Mouse (Mus musculus) adrenal gland, adult (tissue): ENCODE measurements at regions not wholly inside any gene's neighbourhood (a gene's known extent, or its start where the extent isn't known, plus 50 kb on each side); places are given as distances from the start of the nearest gene placed in this dataset.

Experiments used
- DNase-seq, 2 experiments: peaks; one replicate each; pipeline ENCODE4 v3.0.0; 2022 to 2023; ENCODE audit warnings: low spot score in 1 of 2; ENCODE audit not compliant: inconsistent age in 2 of 2

DNA sequence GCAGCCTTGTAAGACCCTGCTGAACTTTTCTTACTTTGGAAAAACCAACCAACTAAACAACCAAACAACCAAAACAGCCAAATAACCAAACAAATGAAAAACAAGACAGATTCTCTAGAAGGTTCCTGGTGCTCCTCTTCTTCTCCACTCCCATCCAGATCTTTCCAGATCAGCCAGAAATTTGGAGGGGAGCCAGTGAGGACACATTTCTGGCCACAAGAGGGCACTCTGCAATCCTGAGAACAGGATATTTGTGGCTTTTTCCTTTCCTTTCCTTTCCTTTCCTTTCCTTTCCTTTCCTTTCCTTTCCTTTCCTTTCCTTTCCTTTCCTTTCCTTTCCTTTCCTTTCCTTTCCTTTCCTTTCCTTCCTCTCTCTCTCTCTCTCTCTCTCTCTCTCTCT lies 177.9 kb upstream of the Prok2 start:
- peak; percentile 62 to 93 for DNase-seq

DNA sequence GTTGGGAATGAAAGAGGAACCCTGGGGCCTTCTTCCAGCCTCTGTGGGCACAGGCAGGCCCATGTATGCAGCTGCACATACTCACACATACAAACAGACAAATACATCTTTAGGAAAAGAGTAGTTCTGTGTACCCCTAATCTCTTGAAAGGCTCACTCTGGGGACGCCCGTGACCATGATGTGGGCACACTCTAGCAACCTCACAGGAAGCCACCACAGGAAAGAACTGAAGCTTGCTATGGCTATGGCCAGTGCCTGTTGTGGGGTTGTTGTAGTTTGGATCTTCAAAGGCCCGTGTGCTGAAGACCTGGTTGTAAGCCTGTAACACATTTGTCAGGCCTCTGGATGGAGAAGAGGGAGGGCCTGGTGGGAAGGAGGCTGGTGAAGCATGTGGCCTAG lies 175.4 kb upstream of the Prok2 start:
- DNase-seq, result no peak

DNA sequence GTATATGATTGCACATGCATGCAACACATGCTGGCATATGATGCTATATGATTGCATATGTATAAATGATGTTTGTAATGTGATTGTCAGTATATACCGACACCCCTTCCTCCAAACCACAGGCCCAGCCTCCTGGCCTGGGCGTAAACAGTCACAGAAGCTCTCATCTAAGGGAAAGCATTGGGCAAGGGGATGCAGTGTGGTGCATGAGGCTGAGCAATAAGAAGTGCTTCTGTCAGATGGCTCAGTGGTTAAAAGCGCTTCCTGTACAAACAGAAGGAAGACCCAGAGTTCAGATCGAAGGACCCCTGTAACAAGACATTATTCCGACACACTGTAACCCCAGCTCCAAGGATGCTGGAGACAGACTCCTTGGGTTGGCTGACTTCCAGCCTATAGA lies 175.0 kb upstream of the Prok2 start:
- DNase-seq, result no peak

DNA sequence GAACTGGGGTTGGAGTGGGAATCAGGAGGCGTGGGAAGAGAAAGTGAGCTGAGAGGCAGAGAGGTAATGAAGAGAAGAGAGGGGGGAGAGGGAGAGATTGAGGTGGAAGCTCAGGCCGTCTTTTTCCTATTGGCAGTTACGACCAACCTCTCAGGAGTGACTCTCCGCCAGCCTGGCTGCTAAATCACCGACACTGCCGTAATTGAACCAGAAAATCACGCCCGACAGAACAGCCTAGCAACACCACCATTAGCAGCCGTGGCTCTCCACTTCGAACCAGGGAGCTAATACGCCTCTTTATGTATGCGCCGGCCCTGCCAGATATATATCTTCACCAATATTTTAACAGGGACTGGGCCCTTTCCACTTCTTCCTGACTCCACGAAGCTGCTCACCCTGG lies 173.5 kb upstream of the Prok2 start:
- no peak for DNase-seq

DNA sequence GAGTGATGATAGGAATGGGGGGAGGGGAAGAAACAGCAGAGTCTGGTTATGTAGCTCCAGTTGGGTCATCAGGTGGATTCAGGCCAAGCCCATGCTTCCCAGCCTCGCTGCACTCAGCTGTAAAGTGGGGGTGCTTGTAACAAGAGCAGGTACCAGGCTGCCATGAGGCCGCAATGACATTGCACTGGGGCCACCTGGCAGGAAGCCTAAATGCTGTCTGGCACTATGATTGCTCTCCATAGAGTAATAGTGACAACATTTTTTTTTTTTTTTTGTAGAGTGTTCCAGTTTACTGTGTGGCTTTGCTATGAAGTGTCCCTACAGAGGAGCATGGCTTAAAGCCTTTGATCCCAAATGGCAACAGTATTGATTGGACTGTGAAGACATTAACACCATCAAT lies 171.9 kb upstream of the Prok2 start:
- no peak for DNase-seq

DNA sequence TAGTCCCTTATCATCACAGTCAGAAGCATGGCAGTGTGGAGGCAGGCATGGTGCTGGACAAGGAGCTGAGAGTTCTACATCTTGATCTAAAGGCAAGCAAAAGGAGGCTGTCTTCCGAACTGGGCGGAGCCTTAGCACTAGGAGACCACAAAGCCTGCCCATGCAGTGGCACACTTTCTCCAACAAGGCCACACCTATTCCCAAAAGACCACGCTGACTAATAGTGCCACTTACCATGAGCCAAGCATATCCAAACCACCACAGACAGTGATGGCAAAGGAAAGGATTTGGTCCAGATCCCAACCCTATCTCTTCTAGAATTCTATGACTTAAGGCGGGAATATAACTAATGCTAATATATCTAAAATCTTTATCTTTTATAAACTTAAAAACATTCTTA lies 169.4 kb upstream of the Prok2 start:
- no peak for DNase-seq

DNA sequence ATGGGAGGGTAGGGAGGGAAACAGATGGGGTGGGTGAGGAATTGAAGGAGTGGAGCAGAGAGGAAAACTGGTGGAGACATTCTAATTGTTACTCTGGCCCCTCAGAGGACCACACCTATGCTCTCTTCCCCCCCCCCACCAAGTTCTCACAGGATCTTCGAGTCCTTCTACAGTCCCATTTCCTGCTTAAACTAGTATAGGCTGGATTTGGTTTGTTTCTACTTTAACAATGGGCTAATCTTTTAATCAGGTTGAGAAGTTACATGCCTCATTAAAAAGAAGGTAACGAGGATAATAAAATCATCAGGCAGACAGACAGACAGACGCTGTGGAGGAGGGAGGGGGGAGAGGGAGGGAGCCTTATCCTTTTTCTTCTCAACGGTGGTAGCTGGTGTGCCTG lies 167.7 kb upstream of the Prok2 start:
- no peak for DNase-seq

DNA sequence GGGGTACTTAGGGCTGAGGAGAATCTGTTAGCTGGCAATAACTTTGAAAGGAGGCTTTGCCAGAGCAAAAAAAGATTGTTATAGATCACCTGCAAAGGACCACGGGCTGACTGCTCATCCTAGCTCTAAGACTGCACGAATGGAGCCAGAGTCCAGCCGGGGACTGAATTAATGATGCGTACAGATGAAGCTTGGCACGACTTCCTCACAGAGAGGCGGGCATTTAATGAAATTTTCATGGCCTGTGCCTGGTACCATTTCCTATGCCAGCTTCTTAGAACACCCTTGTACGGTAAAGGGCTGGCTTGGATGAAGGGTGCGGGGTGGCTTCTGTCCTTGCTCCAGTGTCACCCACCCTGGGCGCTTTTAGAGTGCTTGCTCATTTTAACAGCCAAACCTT lies 166.0 kb upstream of the Prok2 start:
- no peak for DNase-seq

DNA sequence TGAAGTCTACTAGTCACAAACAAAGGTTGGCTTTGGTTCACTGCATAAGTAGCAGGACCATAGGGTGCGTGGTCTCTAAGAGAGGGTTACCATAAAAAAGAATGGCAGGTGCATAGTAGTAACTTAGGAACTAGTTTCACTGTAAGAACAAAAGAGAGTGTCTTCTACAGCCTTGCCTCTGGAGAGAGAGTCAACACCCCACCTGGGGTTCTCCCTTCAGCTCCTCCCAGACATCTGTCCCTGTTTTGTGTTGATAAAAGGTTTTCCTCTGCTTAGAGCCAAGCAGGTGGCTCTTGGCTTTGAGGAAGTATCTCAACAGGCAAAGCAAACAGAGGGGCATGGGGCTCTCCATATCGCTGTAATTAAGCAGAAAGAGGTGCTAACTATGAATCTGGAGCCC lies 165.6 kb upstream of the Prok2 start:
- no peak for DNase-seq

DNA sequence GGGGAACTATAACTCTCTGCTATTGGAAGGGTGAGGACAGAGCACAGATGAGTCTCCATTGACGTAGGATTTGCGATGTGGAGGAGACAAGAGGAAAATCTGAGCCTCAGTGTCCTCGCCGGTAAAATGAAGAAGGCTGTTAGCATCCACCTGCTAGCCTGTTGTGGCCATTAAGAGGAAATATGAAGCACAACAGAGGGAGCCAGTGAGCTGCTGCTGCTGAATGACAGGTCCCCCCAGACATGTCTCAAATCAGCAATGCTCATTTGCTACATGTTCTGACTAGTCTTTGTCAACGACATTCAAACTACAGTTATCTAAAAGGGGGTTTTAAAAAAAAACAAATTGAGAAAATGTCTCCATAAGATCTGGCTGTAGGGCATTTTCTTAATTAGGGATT lies 164.6 kb upstream of the Prok2 start:
- DNase-seq, result no peak

DNA sequence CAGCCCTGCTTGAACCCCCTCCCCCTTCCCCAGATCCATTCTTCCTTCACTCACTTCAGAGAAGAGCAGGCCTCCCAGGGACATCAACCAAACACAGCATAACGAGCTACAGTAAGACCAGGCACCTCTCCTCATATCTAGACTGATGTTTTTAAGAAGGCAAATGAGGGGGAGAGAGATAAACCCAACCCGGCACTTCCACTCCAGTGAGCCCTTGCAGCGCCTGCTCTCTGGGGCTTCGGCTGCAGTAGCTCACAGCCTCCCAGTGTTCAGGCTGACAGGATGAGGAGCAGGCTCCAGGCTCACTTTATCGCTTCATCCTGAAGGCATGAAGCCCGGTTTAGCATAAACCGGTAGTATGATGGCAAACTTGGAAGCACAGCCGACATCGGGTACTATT lies 162.9 kb upstream of the Prok2 start:
- no peak for DNase-seq

DNA sequence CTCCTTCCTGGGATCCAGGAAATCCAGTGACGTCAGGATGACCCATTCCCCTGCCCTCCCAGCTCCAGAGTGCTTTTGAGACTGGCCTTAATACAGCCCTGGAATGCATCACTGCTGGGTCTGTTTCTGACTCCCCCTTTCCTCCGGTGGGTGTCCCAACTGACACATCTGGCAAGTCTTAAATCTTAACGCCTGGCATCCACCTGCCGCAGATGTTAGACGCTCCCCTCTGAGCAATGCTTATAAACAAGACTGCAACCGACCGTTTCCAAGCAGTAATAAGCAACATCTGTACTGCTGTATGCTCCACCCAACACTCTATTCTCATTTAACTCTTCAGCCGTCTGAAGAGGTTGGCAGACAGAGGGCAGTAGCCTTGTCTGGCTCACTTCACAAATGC lies 161.7 kb upstream of the Prok2 start:
- no peak for DNase-seq

DNA sequence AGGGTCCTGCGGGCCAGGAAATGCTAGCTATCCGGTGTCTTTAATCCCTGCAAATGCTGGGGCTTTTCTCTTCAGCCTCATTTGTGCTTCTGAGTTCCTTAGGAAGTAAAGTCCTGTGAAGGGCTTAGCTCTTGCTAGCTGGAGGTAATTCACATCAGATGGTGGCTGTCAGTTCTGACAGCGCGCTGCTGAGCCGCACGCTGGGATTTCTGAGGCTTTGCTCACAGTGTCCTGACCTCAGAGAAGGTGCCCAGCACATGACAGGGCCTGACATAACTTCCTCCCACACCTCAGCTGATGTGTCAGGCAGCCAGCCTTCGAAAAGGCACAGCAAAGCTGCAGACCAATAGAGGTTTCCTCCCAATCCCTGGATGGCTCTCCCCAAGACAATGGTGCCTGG lies 158.6 kb upstream of the Prok2 start:
- no peak for DNase-seq

DNA sequence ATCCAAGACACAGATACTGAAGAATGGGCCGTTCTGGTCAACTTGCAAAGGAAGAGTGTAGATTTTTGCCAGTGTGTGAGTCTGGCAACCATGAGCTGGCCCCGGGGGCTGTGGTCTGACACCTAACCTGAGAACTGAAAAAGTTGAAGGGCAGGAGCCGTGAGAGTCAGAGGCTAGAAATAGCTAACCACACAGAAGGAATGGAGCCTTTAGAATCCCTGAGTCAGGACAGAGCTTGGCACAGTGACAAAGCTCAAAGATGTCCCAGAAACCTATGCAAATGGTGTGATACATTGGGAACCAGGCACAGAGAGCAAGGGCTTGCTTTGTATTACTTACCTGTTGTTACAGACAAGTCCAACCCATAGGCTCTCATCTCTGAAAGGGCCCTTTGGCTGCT lies 157.9 kb upstream of the Prok2 start:
- DNase-seq, result no peak

DNA sequence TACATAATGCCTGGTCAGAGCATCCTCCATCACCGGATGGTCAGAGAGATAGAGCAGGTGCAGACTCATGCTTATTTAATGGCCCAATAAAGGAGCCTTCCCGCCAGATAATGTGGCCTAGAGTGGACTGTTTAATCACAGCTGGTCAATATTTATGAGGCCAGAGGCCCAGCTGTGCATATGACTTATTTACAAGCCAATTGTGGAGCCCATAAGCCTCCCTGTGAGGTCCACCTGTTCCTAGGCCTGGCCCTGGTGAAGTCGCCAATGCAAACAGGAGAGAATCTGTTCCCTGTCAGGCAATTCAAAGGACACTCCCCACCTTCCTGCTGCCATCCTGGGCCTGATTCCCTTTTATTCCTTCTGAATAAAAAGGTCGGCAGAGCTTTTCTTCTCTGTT lies 155.4 kb upstream of the Prok2 start:
- DNase-seq, result no peak

DNA sequence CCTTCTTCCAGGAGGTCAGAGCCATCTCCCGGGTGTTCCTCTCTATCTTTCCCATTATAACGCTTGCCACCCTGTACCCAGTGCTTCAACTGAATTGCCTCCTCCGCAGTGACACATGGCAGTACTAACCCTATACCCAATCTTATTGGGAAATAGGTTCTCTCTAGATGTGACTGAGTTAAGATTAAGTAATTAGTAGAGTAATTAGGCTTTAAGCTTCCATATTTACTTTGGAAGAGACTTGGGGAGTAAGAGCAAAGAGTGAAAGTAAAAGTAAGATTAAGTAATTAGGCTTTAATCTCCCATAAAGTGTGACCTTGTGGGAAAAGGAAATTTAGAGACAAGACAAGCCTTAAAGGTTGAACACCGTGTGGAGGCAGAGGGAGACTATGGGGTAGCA lies 148.7 kb upstream of the Prok2 start:
- DNase-seq, result no peak

DNA sequence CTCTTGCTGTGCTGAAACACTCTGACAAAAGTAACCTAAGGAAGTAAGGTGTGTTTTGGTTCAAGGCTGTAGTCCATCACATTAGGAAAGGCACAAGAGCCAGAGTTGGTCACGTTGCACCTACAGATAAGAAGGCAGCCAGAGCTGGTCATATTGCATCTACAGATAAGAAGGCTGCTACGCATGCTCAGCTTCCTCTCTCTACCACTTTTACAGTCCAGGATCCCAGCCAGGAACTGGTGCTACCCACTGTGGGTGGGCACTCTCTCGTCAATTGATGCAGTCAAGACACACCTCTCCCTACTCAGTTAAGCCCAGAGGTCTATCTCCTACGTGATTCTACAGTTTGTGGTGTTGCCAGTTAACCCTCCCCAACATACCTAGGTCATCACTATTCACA lies 147.8 kb upstream of the Prok2 start:
- no peak for DNase-seq

DNA sequence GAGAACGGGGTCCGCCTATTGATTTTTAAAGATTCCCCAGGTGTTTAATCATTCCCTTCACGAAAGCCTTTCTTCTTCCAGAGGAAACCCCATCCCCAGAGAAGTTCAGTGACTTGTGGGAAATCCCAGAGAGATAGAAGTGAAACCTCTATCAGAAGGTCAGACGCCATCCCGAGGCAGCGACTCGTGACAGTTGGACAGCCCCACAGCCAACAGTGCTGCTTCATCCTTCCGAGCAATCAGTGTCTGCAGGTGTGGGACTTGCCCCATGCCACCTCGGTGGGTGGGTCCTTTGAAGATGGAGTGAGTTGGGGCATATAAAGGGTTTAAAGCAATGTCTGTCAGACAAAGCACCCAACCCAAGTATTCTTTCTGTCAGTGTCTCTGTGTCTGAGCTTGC lies 139.9 kb upstream of the Prok2 start:
- no peak for DNase-seq

DNA sequence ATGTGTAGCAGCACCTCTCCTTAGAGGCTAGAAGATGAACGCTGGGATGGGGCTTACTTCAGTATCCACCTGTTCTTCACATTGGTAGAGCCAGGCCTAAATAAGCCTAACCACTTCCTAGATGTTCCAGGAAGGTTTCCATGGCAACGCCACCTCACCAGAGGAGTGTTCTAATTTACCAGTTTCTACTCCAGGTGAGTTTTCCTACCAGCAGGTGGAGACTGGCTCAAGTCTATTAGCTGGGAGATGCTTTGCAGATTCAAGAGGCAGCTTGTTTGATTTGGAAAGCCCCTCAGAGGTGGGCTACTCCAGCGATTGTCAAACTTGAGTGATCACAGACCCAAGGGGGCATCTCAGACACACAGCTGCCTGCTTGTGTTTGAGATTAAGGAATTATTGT lies 138.8 kb upstream of the Prok2 start:
- no peak for DNase-seq

DNA sequence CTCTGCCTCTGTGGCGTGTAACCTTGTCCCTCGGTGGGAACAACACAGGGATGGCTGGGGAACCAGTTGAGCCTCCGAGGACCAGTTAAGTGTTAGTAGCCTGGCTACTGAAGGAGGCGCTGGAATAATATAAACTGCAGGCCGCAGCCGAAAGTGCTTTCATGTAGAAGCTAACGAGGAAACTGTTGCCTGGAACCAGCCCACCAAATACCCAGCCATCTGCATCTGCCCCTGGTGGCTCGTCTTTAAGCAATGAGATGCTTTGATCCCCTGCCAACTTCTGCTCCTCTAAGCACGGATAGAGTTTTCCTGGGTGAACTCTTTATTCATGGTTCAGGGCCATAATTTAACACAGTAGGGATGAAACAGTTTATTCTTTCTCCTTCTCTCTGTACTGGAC lies 137.2 kb upstream of the Prok2 start:
- peak; percentile 17 to 59 for DNase-seq

DNA sequence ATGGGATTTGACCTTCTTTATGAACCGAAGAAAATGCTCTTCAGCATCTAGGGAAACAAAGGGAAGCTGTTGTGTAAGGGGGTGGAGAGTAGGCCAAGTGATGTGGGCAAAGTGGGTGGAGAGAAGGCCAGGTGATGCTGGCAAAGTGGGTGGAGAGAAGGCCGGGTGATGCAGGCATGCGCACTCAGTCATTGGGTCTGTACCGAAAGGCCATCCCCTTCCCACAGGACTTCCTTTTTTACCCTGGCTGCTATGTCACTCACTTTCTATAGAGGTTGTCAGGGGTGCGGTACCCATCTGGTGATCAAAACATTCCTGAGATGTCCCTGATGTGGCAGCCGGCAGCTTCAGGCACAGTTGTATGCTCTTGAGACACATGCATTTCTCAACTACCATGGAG lies 131.2 kb upstream of the Prok2 start:
- DNase-seq, result no peak

DNA sequence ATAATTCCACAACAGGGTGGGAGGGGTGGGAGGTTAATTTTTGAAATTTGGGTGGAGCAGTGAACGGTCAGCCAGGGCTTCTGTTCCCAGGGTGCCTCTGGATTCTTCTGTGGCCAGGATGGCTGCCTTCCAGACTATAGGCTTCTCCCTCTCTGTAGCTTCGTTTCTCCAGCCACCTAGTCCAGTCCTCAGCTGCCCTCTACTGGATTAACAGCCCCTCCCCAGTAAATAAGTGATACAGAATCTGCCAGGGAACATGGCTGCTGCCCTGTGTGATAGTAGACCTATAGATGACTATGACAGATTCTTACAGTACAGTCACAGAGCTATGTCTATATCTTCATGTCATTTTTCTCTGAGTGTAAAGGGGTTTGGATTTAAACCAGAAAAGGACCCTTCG lies 127.5 kb upstream of the Prok2 start:
- DNase-seq, result no peak

DNA sequence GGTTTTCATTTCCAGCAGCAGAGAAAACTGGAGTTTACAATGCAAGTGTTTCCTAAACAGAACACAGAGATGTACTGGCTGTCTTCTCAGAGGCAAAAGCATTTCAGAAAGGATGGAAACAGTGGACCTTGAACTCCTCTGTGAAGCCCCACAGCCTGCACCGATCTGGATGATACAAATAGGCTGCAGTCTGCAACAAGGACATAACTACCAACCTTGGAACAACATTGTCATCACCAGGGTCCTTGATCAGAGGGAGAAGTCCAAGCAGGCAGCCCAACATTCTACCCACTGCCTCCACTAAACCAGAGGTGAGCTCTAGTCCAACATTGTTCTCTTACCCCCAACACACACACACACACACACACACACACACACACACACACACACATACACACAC lies 124.5 kb upstream of the Prok2 start:
- peak; percentile 33 to 84 for DNase-seq

DNA sequence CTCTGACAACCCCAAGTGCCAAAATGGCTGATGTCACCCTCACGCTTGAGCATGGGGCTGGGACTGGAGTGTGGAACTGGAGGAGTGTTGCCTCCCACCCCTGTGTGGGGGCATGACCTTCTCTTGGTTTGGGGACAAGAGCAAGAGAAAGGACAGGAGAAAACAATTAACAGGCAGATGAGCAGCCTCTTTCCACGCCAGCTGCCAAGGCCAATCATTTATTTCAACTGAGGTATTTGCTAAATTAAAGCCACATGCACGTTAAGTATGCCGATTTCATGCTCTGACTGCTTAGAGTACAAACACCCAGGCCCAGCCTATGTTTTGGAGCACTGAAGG lies 119.3 kb upstream of the Prok2 start:
- DNase-seq, result no peak
